Mouse (Mus musculus): ENCODE measurements around the gene Cbr3. TPM values are rescaled to one million over a fixed set of nuclear protein-coding genes. Genes with fewer than 3 reads are reported as not detected.
"Not testable (repeated sequence)": the region's sequence is repeated elsewhere in the genome, so short reads cannot be mapped to it uniquely, and the experiment has no call there.

Gene Cbr3
- polyA plus RNA-seq (2015; fragmentation: Nextera tagmentation; extraction: Ambion mirVana) = 1.4 and 1.6 TPM in 2 replicates

GRCm38 (mm10) chr16:93682689-93683507, at the start of gene Cbr3:
Cbr3 (plus strand) TSS chr16:93683215.
- H3K4me1 ChIP-seq (replicated peaks; ENCODE audit: control insufficient read depth, insufficient read depth, low read length) = peaks cover 20% of the 10 kb centered on the region
- H3K36me3 ChIP-seq (ENCODE audit: control insufficient read depth, insufficient read depth) = no peaks in the 10 kb centered on the region
- peak; percentile 73 for ATAC-seq

GRCm38 (mm10) chr16:93644006-93644405, 39.0 kb upstream of the Cbr3 start:
- no peak overlapping the region for H3K4me3 ChIP-seq (replicated peaks; ENCODE audit: low read length)
- ATAC-seq = no peak
- H3K9me3 ChIP-seq (ENCODE audit: control insufficient read depth, low read length) = no peaks in the 10 kb centered on the region
- no peak overlapping the region for H3K27ac ChIP-seq (ENCODE audit: low read length)
- H3K36me3 ChIP-seq (ENCODE audit: control insufficient read depth, insufficient read depth) = no peaks in the 10 kb centered on the region
- no peak overlapping the region for H3K4me2 ChIP-seq (ENCODE audit: low read length)
- 82% methylated on average over 4 of the region's 4 CpGs for WGBS
- no peaks in the 10 kb centered on the region for H3K4me1 ChIP-seq (replicated peaks; ENCODE audit: control insufficient read depth, insufficient read depth, low read length)
- H3K9ac ChIP-seq (replicated peaks; ENCODE audit: low read depth, low read length) = no peak overlapping the region
- no peaks in the 10 kb centered on the region for H3K27me3 ChIP-seq (replicated peaks; ENCODE audit: control insufficient read depth, insufficient read depth, low read length)

More at GRCm38 (mm10) chr16:93682689-93683507, at the start of gene Cbr3:
- Histone ChIP-seq H3K9ac (replicated peaks; ENCODE audit: low read depth, low read length) (peak within 1 kb of the TSS; percentile 8), H3K4me3 (replicated peaks; ENCODE audit: low read length) (peak within 1 kb of the TSS; percentile 33), H3K9me3 (ENCODE audit: control insufficient read depth, low read length) (no peaks in the 10 kb centered on the region; the same call in 1 of the 2 replicates), H3K27ac (ENCODE audit: low read length) (no peak within 1 kb of the TSS), H3K27me3 (replicated peaks; ENCODE audit: control insufficient read depth, insufficient read depth, low read length) (peaks cover 32% of the 10 kb centered on the region), H3K4me2 (ENCODE audit: low read length) (peak within 1 kb of the TSS; percentile 65)
- WGBS = under 1% methylated on average over 63 of the region's 63 CpGs

GRCm38 (mm10) chr16:93648441-93649183, 34.4 kb upstream of the Cbr3 start:
- H3K9ac ChIP-seq (replicated peaks; ENCODE audit: low read depth, low read length) = no peak overlapping the region
- 84% methylated on average over 5 of the region's 5 CpGs for WGBS
- H3K4me2 ChIP-seq (ENCODE audit: low read length) = no peak overlapping the region
- no peaks in the 10 kb centered on the region for H3K27me3 ChIP-seq (replicated peaks; ENCODE audit: control insufficient read depth, insufficient read depth, low read length)
- no peaks in the 10 kb centered on the region for H3K4me1 ChIP-seq (replicated peaks; ENCODE audit: control insufficient read depth, insufficient read depth, low read length)
- no peaks in the 10 kb centered on the region for H3K36me3 ChIP-seq (ENCODE audit: control insufficient read depth, insufficient read depth)
- H3K27ac ChIP-seq (ENCODE audit: low read length) = no peak overlapping the region
- H3K4me3 ChIP-seq (replicated peaks; ENCODE audit: low read length) = no peak overlapping the region
- H3K9me3 ChIP-seq (ENCODE audit: control insufficient read depth, low read length) = no peaks in the 10 kb centered on the region
- no peak for ATAC-seq

GRCm38 (mm10) chr16:93667976-93668375, 15.0 kb upstream of the Cbr3 start:
- no peak overlapping the region for H3K27ac ChIP-seq (ENCODE audit: low read length)
- no peak overlapping the region for H3K4me3 ChIP-seq (replicated peaks; ENCODE audit: low read length)
- H3K36me3 ChIP-seq (ENCODE audit: control insufficient read depth, insufficient read depth) = no peaks in the 10 kb centered on the region
- no peak overlapping the region for H3K9ac ChIP-seq (replicated peaks; ENCODE audit: low read depth, low read length)
- no peaks in the 10 kb centered on the region for H3K4me1 ChIP-seq (replicated peaks; ENCODE audit: control insufficient read depth, insufficient read depth, low read length)
- no peak for ATAC-seq
- no peaks in the 10 kb centered on the region for H3K27me3 ChIP-seq (replicated peaks; ENCODE audit: control insufficient read depth, insufficient read depth, low read length)
- peaks cover 6% of the 10 kb centered on the region for H3K9me3 ChIP-seq (ENCODE audit: control insufficient read depth, low read length)
- H3K4me2 ChIP-seq (ENCODE audit: low read length) = no peak overlapping the region

- Histone ChIP-seq H3K4me1 (replicated peaks; ENCODE audit: control insufficient read depth, insufficient read depth, low read length) (no peaks in the 10 kb centered on the region), H3K27me3 (replicated peaks; ENCODE audit: control insufficient read depth, insufficient read depth, low read length) (no peaks in the 10 kb centered on the region), H3K9ac (replicated peaks; ENCODE audit: low read depth, low read length) (no peak overlapping the region), H3K27ac (ENCODE audit: low read length) (no peak overlapping the region), H3K36me3 (ENCODE audit: control insufficient read depth, insufficient read depth) (no peaks in the 10 kb centered on the region), H3K4me3 (replicated peaks; ENCODE audit: low read length) (no peak overlapping the region), H3K4me2 (ENCODE audit: low read length) (no peak overlapping the region), H3K9me3 (ENCODE audit: control insufficient read depth, low read length) (peaks cover 6% of the 10 kb centered on the region)
- no peak for ATAC-seq
These were observed 13.5 kb upstream of the Cbr3 start for GRCm38 (mm10) chr16:93669521-93669920.

- H3K4me1 ChIP-seq (replicated peaks; ENCODE audit: control insufficient read depth, insufficient read depth, low read length); H3K27ac ChIP-seq (ENCODE audit: low read length); H3K9ac ChIP-seq (replicated peaks; ENCODE audit: low read depth, low read length); H3K9me3 ChIP-seq (ENCODE audit: control insufficient read depth, low read length); H3K4me3 ChIP-seq (replicated peaks; ENCODE audit: low read length); H3K4me2 ChIP-seq (ENCODE audit: low read length); ATAC-seq; H3K36me3 ChIP-seq (ENCODE audit: control insufficient read depth, insufficient read depth); H3K27me3 ChIP-seq (replicated peaks; ENCODE audit: control insufficient read depth, insufficient read depth, low read length): not testable (repeated sequence)
- WGBS = 34% methylated on average over 4 of the region's 4 CpGs
These were observed 12.5 kb upstream of the Cbr3 start for GRCm38 (mm10) chr16:93670466-93670865.

- Histone ChIP-seq H3K9ac (replicated peaks; ENCODE audit: low read depth, low read length) (no peak overlapping the region), H3K27me3 (replicated peaks; ENCODE audit: control insufficient read depth, insufficient read depth, low read length) (no peaks in the 10 kb centered on the region), H3K9me3 (ENCODE audit: control insufficient read depth, low read length) (peaks cover 6% of the 10 kb centered on the region), H3K4me1 (replicated peaks; ENCODE audit: control insufficient read depth, insufficient read depth, low read length) (no peaks in the 10 kb centered on the region), H3K4me3 (replicated peaks; ENCODE audit: low read length) (no peak overlapping the region), H3K4me2 (ENCODE audit: low read length) (no peak overlapping the region), H3K27ac (ENCODE audit: low read length) (no peak overlapping the region), H3K36me3 (ENCODE audit: control insufficient read depth, insufficient read depth) (no peaks in the 10 kb centered on the region)
- 90% methylated on average over 5 of the region's 5 CpGs for WGBS
- ATAC-seq = no peak
These were observed 12.0 kb upstream of the Cbr3 start for GRCm38 (mm10) chr16:93671064-93671463.

GRCm38 (mm10) chr16:93676376-93676775, 6.6 kb upstream of the Cbr3 start:
- Histone ChIP-seq H3K27ac (ENCODE audit: low read length) (no peak overlapping the region), H3K4me1 (replicated peaks; ENCODE audit: control insufficient read depth, insufficient read depth, low read length) (no peaks in the 10 kb centered on the region), H3K9ac (replicated peaks; ENCODE audit: low read depth, low read length) (no peak overlapping the region), H3K9me3 (ENCODE audit: control insufficient read depth, low read length) (no peaks in the 10 kb centered on the region), H3K4me3 (replicated peaks; ENCODE audit: low read length) (no peak overlapping the region), H3K36me3 (ENCODE audit: control insufficient read depth, insufficient read depth) (no peaks in the 10 kb centered on the region), H3K27me3 (replicated peaks; ENCODE audit: control insufficient read depth, insufficient read depth, low read length) (peaks cover 6% of the 10 kb centered on the region), H3K4me2 (ENCODE audit: low read length) (no peak overlapping the region)
- ATAC-seq = no peak
- WGBS = 84% methylated on average over 5 of the region's 5 CpGs

GRCm38 (mm10) chr16:93678206-93678605, 4.8 kb upstream of the Cbr3 start:
- Histone ChIP-seq H3K4me1 (replicated peaks; ENCODE audit: control insufficient read depth, insufficient read depth, low read length) (peaks cover 9% of the 10 kb centered on the region), H3K27me3 (replicated peaks; ENCODE audit: control insufficient read depth, insufficient read depth, low read length) (peaks cover 16% of the 10 kb centered on the region), H3K27ac (ENCODE audit: low read length) (no peak overlapping the region), H3K36me3 (ENCODE audit: control insufficient read depth, insufficient read depth) (no peaks in the 10 kb centered on the region), H3K4me2 (ENCODE audit: low read length) (no peak overlapping the region), H3K9ac (replicated peaks; ENCODE audit: low read depth, low read length) (no peak overlapping the region), H3K4me3 (replicated peaks; ENCODE audit: low read length) (no peak overlapping the region), H3K9me3 (ENCODE audit: control insufficient read depth, low read length) (no peaks in the 10 kb centered on the region)
- 80% methylated on average over 4 of the region's 4 CpGs for WGBS
- ATAC-seq = no peak
